ENCODE assay signal across 1 mouse cellular context in the genomic region with DNA sequence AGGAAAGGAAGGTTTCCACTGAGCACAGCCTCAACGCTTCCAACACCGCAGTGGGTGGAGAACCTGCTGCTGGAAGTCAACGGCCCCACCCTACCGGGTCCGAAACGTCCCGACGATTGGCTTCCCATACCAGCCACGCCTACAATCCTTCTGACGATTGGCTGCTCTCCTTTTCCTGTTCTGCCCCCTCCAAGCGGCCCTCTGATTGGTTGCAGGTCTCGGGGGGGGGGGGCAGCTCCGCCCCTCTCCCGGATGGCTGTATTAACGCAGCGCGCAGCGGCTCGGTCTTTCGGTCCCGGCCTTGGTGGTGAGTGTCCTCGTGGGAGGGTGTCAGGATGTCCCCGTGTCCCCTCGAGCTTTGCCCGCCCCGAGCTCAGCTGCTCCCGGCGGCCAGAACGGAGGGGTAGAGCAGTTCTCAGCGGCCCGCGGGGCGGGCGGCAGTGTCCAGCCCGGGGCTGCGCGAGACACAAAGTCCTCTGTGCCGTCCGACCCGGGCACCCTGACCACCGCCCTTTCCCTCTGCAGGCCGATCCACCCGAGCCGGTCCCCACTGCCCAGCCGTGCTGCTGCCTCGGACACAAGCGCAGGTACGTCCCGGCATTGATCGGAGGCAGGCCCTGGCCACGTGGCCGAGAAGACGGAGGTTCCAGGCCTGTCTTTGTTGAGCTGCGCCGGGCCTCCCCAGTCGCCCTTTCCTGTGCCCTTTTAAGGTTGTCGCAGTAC.
A peak's percentile ranks its signal among the peaks of the same experiment; 100 is the strongest.
TF ChIP-seq lines count a peak whose summit lies in the region.

No protein-coding gene starts in this region.

TF ChIP-seq in MEL, 35 proteins besides CTCF, POLR2A, EP300 and RAD21 (continued from another document):
- TF ChIP-seq SMC3 (IDR thresholded peaks at IDR 0.05; ENCODE audit: low read depth, low read length): no peak
- peak; percentile 73 for TF ChIP-seq TCF12 (IDR thresholded peaks at IDR 0.05; ENCODE audit: low read depth, low read length)
- no peak for TF ChIP-seq ZNF384 (IDR thresholded peaks at IDR 0.05; ENCODE audit: low read depth, low read length)
- TF ChIP-seq NELFE (IDR thresholded peaks at IDR 0.05; ENCODE audit: low read depth, low read length): peak; percentile 97
